Mouse (Mus musculus): Measurements from ENCODE around the gene Slc25a26. TPM values are rescaled to one million over a fixed set of nuclear protein-coding genes. Genes with fewer than 3 reads are reported as not detected.

Gene Slc25a26
- polyA plus RNA-seq, 1 experiment from 2014 or later: 8.5 TPM

DNA sequence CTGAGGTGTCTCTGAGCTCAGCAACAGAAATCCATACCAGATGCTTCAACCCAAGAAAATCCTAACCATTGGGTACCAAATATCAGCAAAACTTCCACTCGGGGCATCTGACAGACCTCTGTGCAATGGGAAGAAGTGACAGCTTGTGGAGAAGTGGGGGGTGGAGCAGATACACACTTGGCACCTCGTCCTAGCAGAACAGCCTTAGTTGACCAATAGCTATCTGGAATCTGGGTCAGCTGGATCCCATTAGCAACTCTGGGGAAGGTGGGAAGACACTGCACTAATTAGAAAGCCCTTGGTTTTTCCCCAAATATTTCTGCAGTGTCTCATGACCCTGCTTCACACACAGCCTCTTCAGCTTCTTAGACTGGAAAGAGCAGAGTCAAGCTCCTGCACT is 126.7 kb downstream of the Slc25a26 start:
- Histone ChIP-seq H3K36me3 (peaks cover 53% of the 10 kb centered on the region), H3K27me3 (no peaks in the 10 kb centered on the region), H3K4me1 (peaks cover 42% of the 10 kb centered on the region), H3K4me3 (replicated peaks) (no peak overlapping the region), H3K4me2 (replicated peaks) (no peak overlapping the region), H3K27ac (replicated peaks) (no peak overlapping the region), H3K9ac (no peak overlapping the region), H3K9me3 (replicated peaks) (no peaks in the 10 kb centered on the region)
- ATAC-seq (ENCODE audit: insufficient number of reproducible peaks, low FRiP score, low TSS enrichment, low read depth): no peak
- WGBS: 51% methylated on average over 2 of the region's 2 CpGs

GRCm38 (mm10) chr6:94627714-94628595 is 127.8 kb downstream of the Slc25a26 start:
- Histone ChIP-seq H3K4me3 (replicated peaks) (no peak overlapping the region), H3K4me1 (peaks cover 49% of the 10 kb centered on the region), H3K4me2 (replicated peaks) (no peak overlapping the region), H3K9me3 (replicated peaks) (no peaks in the 10 kb centered on the region), H3K27ac (replicated peaks) (no peak overlapping the region), H3K27me3 (no peaks in the 10 kb centered on the region), H3K36me3 (peaks cover 42% of the 10 kb centered on the region; the same call in 1 of the 2 replicates), H3K9ac (no peak overlapping the region)
- WGBS: 52% methylated on average over 15 of the region's 15 CpGs
- no peak for ATAC-seq (ENCODE audit: insufficient number of reproducible peaks, low FRiP score, low TSS enrichment, low read depth)

GRCm38 (mm10) chr6:94628787-94629186 is 128.7 kb downstream of the Slc25a26 start:
- Histone ChIP-seq H3K36me3 (peaks cover 39% of the 10 kb centered on the region; the same call in 1 of the 2 replicates), H3K27me3 (no peaks in the 10 kb centered on the region), H3K4me1 (peaks cover 49% of the 10 kb centered on the region), H3K4me3 (replicated peaks) (no peak overlapping the region), H3K9me3 (replicated peaks) (no peaks in the 10 kb centered on the region), H3K4me2 (replicated peaks) (no peak overlapping the region), H3K27ac (replicated peaks) (no peak overlapping the region), H3K9ac (no peak overlapping the region)
- no peak for ATAC-seq (ENCODE audit: insufficient number of reproducible peaks, low FRiP score, low TSS enrichment, low read depth)
- WGBS: 68% methylated on average over 6 of the region's 6 CpGs

DNA sequence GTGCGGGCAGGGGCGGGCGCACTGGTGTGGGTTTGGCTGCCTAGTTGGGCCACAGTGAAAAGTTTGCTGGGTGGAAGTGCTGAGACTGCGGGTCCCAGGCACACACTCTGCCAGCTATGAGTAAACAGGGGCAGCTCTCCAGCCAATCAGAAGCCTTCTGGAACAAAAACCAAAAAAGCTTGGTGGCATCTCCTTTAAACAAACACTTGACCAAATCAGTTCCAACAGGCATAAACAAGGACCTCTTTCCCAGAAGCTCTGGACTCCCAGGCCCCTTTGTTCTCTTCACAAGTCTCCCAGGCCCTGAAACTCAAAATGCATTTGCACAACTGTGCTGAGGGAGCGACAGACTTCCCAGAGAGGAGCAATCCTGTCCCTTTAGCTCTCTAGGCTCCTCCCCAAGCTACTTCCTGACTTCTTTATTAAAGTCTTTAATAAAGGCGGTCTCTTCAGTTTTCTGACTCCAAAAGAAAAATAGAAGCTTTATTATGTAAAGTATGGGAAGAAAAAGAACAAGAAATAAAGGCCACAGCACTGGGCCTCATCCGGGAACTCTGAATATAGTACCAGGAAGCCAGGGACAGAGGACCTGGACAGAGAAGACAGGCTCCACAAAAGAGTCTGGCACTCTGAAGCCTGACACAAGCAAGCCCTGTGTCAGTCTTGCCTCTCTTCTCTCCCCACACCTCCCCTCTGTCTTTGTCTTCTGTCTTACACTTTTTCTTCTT is 131.1 kb downstream of the Slc25a26 start:
- Histone ChIP-seq H3K4me1 (peaks cover 63% of the 10 kb centered on the region), H3K9ac (no peak overlapping the region)
- ATAC-seq (ENCODE audit: insufficient number of reproducible peaks, low FRiP score, low TSS enrichment, low read depth): no peak

GRCm38 (mm10) chr6:94631779-94632082 is 131.6 kb downstream of the Slc25a26 start:
- Histone ChIP-seq H3K36me3 (peaks cover 13% of the 10 kb centered on the region; the same call in 1 of the 2 replicates), H3K27me3 (no peaks in the 10 kb centered on the region), H3K9me3 (replicated peaks) (no peaks in the 10 kb centered on the region), H3K4me2 (replicated peaks) (no peak overlapping the region), H3K27ac (replicated peaks) (peak overlapping the region; percentile 58; the same call in 1 of the 2 replicates), H3K4me1 (peaks cover 64% of the 10 kb centered on the region), H3K9ac (no peak overlapping the region), H3K4me3 (replicated peaks) (no peak overlapping the region)
- 83% methylated on average over 6 of the region's 6 CpGs for WGBS
- ATAC-seq (ENCODE audit: insufficient number of reproducible peaks, low FRiP score, low TSS enrichment, low read depth): no peak

More for the DNA sequence above, 131.1 kb downstream of the Slc25a26 start:
- 66% methylated on average over 7 of the region's 7 CpGs for WGBS
- Histone ChIP-seq H3K27ac (replicated peaks) (peak overlapping the region; percentile 58; the same call in 1 of the 2 replicates), H3K4me3 (replicated peaks) (no peak overlapping the region), H3K27me3 (no peaks in the 10 kb centered on the region), H3K9me3 (replicated peaks) (no peaks in the 10 kb centered on the region), H3K4me2 (replicated peaks) (no peak overlapping the region), H3K36me3 (peaks cover 16% of the 10 kb centered on the region; the same call in 1 of the 2 replicates)

DNA sequence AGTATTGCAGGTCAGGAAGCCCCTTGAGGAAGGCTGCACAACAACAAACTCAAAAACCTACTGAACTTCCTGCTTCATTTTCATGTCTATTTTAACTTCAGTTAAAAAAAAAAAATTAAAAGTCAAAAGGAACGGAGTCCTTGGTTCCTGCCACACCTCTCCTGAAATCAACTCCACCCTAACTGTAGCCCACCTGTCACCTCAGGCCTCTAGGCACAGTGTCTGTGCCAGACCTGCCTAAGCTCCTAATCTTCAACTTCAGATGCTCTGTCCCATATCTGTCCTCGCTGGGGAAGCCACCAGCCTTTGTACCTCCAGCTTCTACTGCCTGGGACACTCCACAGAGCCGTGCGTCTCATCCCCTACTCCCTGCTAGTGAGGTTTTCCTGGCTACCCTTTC is 134.1 kb downstream of the Slc25a26 start:
- Histone ChIP-seq H3K4me3 (replicated peaks) (no peak overlapping the region), H3K36me3 (peaks cover 7% of the 10 kb centered on the region), H3K27ac (replicated peaks) (no peak overlapping the region; the same call in 1 of the 2 replicates), H3K4me1 (peaks cover 68% of the 10 kb centered on the region), H3K4me2 (replicated peaks) (no peak overlapping the region), H3K9me3 (replicated peaks) (no peaks in the 10 kb centered on the region), H3K9ac (no peak overlapping the region), H3K27me3 (no peaks in the 10 kb centered on the region)
- ATAC-seq (ENCODE audit: insufficient number of reproducible peaks, low FRiP score, low TSS enrichment, low read depth): no peak
- WGBS: 78% methylated on average over 4 of the region's 4 CpGs

- WGBS: 56% methylated on average over 9 of the region's 9 CpGs
- Histone ChIP-seq H3K27ac (replicated peaks) (peak overlapping the region; percentile 49), H3K4me1 (peaks cover 71% of the 10 kb centered on the region), H3K9ac (no peak overlapping the region), H3K4me2 (replicated peaks) (no peak overlapping the region), H3K9me3 (replicated peaks) (no peaks in the 10 kb centered on the region), H3K27me3 (no peaks in the 10 kb centered on the region), H3K36me3 (peaks cover 3% of the 10 kb centered on the region), H3K4me3 (replicated peaks) (no peak overlapping the region)
- no peak for ATAC-seq (ENCODE audit: insufficient number of reproducible peaks, low FRiP score, low TSS enrichment, low read depth)
Measured at GRCm38 (mm10) chr6:94634710-94635109, 134.6 kb downstream of the Slc25a26 start.

- peak overlapping the region; percentile 49; the same call in 1 of the 2 replicates for H3K27ac ChIP-seq (replicated peaks)
- no peak overlapping the region for H3K4me2 ChIP-seq (replicated peaks)
- H3K36me3 ChIP-seq: no peaks in the 10 kb centered on the region; the same call in 1 of the 2 replicates
- H3K9ac ChIP-seq: no peak overlapping the region
- no peak for ATAC-seq (ENCODE audit: insufficient number of reproducible peaks, low FRiP score, low TSS enrichment, low read depth)
- no peak overlapping the region for H3K4me3 ChIP-seq (replicated peaks)
- no peaks in the 10 kb centered on the region for H3K9me3 ChIP-seq (replicated peaks)
- peaks cover 73% of the 10 kb centered on the region for H3K4me1 ChIP-seq
- 64% methylated on average over 1 of the region's 1 CpGs for WGBS
- no peaks in the 10 kb centered on the region for H3K27me3 ChIP-seq
Measured at GRCm38 (mm10) chr6:94635343-94635742, 135.2 kb downstream of the Slc25a26 start.

DNA sequence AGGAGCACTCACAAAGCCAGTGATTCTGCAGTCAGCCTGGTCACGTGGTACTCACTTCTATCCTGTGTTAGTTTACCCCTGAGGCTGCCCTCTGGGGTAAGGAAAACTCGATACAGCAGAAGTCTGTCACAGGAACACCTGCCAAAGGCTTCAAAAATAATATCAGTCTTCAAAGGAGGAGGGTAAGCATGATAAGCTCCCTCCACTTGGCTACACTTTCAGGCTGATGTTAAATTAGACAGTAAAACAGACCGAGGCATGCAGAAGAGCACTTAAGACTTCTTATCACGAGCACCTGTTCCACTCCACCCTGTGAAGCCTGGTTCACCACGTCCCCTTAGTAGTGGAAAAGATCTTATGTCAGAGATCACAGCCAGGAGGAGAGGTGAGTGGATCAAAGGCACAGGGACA is 136.9 kb downstream of the Slc25a26 start:
- Histone ChIP-seq H3K27ac (replicated peaks) (no peak overlapping the region), H3K4me2 (replicated peaks) (no peak overlapping the region), H3K4me3 (replicated peaks) (no peak overlapping the region), H3K9me3 (replicated peaks) (no peaks in the 10 kb centered on the region), H3K27me3 (no peaks in the 10 kb centered on the region), H3K9ac (no peak overlapping the region), H3K4me1 (peaks cover 61% of the 10 kb centered on the region), H3K36me3 (no peaks in the 10 kb centered on the region; the same call in 1 of the 2 replicates)
- 37% methylated on average over 5 of the region's 5 CpGs for WGBS
- no peak for ATAC-seq (ENCODE audit: insufficient number of reproducible peaks, low FRiP score, low TSS enrichment, low read depth)

GRCm38 (mm10) chr6:94640297-94640696 is 140.2 kb downstream of the Slc25a26 start:
- 0 out of 2 replicates have a peak overlapping the region, but pooled peaks have one; percentile 4 for H3K27ac ChIP-seq (replicated peaks)
- no peak for ATAC-seq (ENCODE audit: insufficient number of reproducible peaks, low FRiP score, low TSS enrichment, low read depth)
- H3K4me1 ChIP-seq: peaks cover 57% of the 10 kb centered on the region
- no peak overlapping the region for H3K4me3 ChIP-seq (replicated peaks)
- no peak overlapping the region for H3K4me2 ChIP-seq (replicated peaks)
- 29% methylated on average over 7 of the region's 7 CpGs for WGBS
- no peak overlapping the region for H3K9ac ChIP-seq
- no peaks in the 10 kb centered on the region for H3K27me3 ChIP-seq
- H3K9me3 ChIP-seq (replicated peaks): no peaks in the 10 kb centered on the region
- no peaks in the 10 kb centered on the region; the same call in 1 of the 2 replicates for H3K36me3 ChIP-seq

GRCm38 (mm10) chr6:94642048-94642447 is 141.9 kb downstream of the Slc25a26 start:
- Histone ChIP-seq H3K27ac (replicated peaks) (no peak overlapping the region), H3K4me1 (peaks cover 58% of the 10 kb centered on the region), H3K36me3 (no peaks in the 10 kb centered on the region; the same call in 1 of the 2 replicates), H3K4me2 (replicated peaks) (no peak overlapping the region), H3K27me3 (no peaks in the 10 kb centered on the region), H3K9me3 (replicated peaks) (no peaks in the 10 kb centered on the region), H3K4me3 (replicated peaks) (no peak overlapping the region), H3K9ac (no peak overlapping the region)
- WGBS: 91% methylated on average over 1 of the region's 1 CpGs
- ATAC-seq (ENCODE audit: insufficient number of reproducible peaks, low FRiP score, low TSS enrichment, low read depth): no peak

All from embryonic facial prominence, embryonic 15.5 days (tissue).